Mouse (Mus musculus) layer of hippocampus, adult 11-12 months (tissue): ENCODE measurements around the gene Ccdc141.
"Not testable (repeated sequence)": the region's sequence is repeated elsewhere in the genome, so short reads cannot be mapped to it uniquely, and the experiment has no call there.

Experiments
- DNase-seq: peaks from one replicate; pipeline ENCODE4 v3.0.0; 2022; ENCODE audit warnings: low spot score

The Ccdc141 gene

DNA sequence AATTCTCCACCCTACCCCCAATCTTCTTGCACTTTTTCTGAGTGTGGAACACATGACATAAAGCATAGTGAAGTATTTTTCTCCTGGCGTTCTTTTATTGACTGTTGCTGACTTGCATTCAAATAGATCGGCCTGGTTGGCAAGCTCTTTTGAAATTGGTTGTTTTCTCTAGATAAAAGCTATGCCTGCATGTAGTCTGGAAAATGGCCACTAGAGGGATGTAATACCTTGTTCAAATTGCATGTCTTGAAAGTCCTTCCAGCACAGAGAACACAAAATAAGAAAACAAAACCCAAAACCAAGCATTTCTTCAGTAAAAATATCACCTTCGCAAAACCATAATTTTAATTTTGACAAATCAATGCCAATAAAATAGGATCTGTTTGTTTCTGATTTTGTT, 108.6 kb downstream of the Ccdc141 start:
- peak; percentile 73 for DNase-seq

DNA sequence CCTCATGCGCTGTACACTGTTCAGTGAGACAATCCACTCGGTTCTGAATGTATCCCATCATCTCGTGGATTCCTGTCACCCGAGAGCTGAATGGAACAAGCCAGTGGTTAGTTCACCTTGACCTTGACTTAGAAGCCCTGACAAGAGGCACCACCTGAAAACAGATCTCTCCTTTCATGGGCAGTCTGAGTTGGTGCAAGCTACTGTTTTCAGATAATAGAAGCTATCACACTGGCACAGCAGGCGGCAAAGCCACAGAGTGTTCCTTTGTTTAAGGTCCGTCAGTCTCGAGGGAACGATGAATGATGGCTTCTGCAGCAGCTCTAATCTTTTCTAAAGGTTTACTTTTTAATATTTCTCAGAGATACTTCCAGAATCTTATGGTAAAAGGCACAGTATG, 110.8 kb downstream of the Ccdc141 start:
- DNase-seq = no peak

DNA sequence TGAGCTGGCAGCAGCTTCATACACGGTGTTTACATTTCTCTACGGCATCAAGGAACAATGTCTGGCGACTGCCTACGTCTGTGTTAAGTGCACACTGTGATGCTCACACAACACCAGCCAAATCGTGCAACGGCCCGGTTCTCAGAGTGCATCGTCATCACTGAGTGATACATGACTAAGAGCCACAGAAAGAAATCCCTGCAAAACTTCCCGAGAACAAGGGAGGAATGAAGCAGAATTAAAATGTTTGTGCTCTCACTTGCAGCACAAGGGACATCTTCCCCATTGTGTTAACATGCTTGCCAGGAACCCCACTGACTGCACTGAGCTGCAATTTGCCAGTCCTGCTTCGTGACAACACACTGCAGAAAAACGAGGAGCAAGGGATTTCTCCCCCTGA, 114.1 kb downstream of the Ccdc141 start:
- no peak for DNase-seq

DNA sequence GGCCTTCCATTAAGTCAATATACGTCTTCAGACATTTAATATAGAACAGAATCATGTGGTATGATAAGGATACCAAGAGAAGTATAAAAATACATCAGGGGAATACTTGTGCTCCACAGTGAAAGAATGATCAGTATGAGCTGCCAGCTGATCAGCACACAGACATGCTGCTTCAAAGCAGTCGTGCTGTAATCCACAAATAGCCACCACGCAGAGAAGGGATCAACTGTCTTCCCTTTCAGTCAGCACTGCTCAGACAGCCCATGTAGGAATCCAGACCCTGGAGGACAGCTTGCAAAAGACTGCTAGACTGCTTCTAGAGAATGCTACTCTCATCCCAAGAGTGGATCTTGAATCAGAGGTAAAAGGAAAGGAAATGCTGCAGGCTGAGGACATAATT, 127.5 kb downstream of the Ccdc141 start:
- no peak for DNase-seq

DNA sequence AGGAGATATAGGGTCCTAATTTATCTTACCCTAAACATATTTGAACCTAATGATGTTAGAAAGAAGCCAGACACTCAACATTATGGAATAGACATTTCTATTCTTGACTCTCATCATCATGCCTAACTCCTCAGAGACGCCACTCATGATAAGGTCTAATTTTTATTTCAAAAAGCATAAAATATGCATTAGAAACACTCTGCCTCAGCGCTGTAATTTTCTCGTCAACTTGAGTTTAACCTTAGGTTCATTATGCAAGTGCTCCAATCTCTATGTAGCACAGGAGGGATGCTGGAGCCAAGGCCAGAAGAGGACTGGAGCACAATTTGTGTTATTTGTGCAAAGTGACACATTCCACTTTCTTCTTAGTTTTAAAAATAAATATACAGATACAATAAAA, 130.8 kb downstream of the Ccdc141 start:
- no peak for DNase-seq

DNA sequence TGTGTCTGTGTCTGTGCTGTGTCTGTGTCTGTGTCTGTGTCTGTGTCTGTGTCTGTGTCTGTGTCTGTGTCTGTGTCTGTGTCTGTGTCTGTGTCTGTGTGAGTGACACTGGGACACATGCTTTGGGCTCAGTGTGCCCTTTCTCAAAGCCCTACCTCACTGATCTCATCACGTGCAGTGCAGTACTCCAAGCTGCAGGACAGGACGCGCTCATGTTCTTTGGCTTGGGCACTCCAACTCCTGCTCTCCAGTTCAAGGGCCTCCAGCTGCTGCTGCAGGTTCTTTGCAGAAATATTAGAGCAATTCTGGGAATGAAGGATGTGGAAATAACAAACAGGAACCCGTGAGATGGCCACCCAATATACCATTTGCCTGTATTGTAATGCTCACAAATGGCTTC, 131.2 kb downstream of the Ccdc141 start:
- no peak for DNase-seq

DNA sequence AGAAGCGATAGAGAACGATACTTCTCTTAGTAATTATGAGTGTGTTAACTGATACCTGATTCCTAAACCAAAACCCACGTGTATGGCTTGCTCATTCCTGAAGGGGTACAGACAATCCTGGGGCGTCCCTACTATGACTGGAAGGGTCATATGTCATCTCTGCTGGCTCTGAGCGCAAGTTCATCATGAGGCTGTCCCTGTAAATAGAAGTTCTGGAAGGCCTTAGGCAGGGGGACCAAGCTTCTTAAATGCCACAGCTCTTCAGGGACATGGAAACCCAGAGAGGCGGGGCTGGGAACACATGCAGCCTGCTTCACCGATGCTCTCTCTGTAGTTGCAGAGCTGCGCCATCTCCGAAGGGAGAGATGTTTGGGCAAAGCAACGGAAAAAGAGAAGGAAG, 133.2 kb downstream of the Ccdc141 start:
- DNase-seq = no peak

DNA sequence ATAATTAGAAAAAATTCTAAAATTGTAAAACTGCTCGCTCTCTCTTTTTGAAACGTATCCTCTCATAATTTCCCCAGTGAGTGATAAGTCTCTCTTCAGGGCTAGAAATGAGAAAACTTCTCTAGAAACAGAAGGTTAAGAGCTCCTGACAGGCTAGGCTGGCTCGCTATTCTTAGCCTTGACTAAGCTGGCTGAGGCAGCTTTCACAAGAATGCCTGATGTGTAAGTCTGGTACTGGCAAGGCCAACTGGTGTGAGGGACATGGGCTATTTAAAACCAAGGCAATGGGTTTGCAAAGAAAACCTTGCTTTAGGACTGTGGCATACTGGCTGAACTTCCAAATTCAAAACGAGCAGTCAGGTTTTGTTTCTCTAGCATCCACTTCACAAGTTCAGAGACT, 136.3 kb downstream of the Ccdc141 start:
- DNase-seq = no peak

DNA sequence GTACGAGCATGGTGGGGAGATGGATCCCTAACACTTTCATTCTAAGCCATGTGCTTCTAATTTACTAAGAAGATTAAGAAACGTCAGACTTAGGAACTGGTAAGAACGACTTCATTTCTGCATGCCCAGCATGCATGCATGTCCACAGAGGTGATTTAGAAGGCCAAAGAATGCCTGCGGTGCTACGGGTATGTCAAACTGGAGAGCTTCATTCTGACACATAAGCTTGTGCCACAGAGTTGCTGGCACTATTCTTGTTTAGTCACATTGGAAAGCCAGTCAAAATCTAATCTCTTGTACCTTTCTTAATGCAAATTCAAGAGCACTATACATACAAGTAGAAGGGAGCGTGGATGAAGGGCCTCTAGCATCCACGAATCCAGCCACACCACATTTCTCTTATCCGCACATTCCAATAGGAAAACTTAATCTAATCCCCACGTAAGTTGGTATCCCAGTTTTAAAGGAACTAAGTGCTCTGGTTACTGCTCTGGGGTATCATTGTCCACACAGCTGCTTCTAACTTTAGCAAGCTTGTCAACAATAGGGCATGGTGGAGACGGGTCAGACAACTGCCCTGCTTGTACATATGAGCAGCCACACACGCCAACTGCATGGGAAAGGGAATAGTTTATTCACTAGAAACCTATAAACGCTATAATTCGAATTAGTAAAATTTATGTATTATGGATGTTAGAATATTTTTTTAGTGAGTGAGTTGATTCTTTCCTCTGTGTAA, 136.9 kb downstream of the Ccdc141 start:
- no peak for DNase-seq

DNA sequence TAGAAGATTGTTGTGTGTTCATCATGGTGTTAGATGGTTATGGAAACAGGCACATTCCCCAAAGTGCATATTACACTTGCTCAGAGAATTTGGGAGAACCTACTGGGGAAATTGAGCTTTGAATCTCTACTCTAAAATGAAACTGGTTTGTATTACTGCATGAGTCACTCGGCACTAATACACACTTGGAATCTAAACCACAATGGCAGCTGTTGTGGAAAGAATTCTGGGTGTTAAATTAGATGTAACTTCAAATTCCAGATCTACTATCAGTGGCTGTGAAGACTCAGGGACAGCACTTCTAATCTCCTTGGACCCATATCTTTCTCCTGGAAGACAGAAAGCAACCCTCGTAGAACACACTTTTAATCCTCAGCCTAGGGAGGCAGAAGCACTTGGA, 149.8 kb downstream of the Ccdc141 start:
- DNase-seq = no peak

DNA sequence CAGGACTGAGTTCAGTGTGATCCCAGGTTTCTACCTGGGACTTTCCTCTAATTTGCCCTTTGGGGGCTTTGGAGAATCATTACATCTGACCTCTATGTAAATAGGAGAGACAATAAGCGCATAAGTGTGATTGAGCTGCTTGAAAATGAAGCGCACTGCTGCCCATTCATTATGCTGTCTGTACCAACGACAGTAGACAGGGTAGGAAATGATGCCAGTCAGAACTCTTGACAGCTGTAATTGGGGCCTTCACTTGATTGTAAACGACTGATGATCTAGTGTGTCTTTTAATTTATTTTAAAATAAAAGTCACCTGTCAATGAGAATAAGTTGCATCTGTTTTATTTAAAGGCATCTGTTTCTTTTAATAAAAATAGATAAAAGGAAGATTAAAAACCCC, 152.7 kb downstream of the Ccdc141 start:
- DNase-seq = no peak

DNA sequence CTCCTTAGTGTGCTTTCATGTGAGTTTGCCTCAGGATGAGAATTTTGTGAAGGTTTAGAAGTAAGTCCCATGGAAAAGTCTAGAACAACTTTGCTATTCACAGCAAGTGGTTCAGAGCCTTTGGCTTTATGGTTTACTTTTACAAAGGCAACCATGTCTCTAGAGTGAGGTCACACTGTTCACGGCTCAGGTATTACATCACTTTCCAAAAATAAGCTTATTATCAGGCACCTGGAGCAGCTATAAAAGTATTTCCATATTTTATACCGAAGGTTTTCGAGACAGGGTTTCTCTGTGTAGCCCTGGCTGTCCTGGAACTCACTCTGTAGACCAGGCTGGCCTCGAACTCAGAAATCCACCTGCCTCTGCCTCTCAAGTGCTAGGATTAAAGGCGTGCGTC, 157.0 kb downstream of the Ccdc141 start:
- not testable (repeated sequence) for DNase-seq

DNA sequence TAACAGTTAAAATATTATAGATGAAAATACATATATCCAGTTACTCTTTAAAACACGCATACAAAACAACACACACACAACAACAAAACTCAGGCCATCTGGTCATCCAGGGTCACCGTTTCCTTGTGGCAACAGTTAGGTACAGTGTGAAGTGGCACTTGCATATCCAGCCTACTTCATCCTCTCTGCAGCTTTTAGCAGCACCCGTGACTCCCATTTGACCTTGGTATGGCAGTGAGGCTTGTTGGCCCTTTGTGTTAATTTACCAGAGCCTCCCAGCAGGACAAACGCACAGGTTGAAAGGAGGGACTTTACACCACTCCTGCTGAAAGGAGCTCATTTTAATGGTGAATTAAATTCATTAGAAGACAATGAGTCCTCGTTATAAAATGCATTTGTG, 158.5 kb downstream of the Ccdc141 start:
- DNase-seq = no peak

DNA sequence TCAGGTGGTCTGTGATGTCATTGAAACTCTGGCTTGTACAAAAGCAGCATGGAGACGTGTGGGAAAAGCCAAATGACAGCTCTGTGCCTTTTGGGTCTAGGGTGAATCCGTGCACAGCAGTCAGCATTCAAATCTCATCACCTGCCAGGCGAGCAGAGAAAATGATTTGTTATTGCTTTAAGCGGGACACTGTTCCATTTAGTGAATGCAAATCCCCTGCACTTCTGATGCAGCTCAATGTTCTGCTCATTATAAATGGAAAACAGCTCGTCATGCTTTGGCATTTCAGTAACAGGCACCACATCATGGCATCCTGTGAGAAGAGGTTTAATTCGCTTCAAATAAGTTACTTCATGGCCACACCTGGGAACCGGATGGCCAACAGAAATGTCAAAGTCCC, 163.4 kb downstream of the Ccdc141 start:
- DNase-seq = no peak

DNA sequence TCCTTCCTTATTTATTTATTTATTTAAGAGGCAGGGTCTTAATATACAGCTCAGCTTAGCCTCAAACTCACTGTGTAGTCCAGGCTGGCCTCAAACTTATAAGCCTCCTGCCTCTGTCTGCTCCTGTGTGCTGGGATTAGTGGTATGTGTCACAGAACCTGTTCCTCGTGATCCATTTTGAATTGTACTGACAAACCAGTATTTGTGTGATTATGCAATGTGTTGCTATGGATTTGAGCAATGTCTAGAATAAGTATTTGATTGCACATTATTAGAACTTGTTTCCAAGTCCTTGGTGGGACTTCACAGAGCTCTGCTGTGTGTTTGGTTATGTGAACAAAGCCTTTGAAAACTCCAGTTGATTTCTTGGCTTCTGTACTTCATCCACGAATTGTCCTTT, 167.3 kb downstream of the Ccdc141 start:
- no peak for DNase-seq

DNA sequence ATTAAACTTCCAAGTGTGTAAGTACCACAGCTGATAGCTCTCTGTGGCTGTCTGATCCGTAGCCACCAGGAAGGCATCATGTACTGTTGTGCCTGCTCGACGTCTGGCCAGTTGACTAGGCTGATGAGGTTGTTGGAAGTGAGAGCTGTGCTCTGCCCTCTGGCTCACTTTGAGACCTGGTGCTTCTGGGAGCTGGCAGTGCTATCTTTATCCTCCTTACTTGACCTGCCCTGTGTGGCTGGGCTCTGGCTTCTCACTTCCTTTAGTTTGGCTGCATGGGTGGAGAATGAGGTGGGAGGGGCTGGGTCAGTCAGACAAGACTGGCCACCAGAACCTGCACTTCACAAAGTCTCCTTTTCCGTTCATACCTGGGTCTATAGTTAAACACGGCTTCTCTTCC, 172.1 kb downstream of the Ccdc141 start:
- no peak for DNase-seq

DNA sequence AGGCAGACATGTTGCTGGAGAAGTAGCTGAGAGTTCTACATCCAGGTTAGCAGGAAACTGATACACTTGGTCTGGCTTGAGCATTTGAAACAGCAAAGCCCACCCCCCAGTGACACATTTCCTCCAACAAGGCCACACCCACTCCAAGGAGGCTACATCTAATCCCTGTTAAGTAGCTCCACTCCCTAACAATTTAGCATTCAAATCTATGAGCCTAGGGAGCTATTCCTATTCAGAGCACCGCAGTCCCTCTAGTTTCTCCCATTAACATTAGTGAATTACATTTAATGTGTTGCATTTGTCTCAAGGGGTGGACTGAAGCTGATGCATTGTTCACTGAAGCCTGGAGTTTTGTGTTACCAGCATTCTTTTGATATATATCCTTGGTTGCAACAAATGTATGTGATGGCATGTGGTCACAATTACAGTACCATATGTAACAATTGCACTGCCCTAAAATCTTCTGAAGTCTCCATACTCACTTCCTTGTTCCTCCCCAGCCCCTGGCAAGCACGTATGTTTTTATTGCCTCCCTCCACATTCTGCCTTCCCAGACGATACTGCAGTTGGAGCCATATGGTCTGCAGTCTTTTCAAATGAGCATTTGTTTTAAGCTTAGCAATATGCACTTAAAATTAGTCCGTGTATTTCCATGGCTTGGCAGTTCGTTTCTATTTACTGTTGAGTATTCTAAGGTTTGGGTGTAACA, 177.8 kb downstream of the Ccdc141 start:
- DNase-seq = peak; percentile 57

DNA sequence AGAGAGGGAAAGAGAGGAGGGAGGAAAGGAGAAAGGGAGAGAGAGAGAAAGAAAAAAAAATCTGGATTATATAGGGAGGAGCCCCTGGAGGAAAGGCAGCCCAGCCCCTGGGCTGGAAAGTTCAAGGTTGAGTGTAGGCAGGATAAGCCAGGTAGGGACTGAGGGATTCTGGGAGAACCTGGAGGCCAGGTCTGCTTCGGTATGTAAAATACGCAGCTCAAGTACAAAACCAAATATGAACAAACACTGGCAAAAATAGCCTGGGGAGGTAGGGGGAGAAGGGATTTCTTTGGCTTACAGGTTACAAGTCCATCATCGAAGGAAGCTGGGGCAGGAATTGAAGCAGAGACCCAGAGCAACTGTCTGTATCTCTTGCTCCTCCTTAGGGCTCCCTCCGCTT, 183.1 kb downstream of the Ccdc141 start:
- no peak for DNase-seq

DNA sequence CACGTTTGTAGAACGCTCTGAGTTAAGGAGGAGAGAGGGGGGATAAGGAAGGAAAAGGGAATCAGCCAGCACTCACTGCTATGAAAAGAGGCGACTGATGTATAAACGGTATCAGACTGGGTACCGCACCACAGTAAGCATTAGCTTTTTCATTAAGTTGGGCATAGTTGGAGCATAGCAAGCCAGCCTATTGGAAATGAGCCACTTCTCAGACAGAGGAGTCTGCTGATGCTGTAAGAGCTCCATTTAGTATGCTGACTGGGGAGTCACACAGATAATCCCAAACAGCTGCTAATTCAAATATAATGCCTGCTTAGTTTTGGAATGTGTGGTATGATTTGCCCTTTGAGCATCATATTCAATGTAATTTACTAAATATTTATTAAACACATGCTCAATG, 186.1 kb downstream of the Ccdc141 start:
- DNase-seq = no peak

DNA sequence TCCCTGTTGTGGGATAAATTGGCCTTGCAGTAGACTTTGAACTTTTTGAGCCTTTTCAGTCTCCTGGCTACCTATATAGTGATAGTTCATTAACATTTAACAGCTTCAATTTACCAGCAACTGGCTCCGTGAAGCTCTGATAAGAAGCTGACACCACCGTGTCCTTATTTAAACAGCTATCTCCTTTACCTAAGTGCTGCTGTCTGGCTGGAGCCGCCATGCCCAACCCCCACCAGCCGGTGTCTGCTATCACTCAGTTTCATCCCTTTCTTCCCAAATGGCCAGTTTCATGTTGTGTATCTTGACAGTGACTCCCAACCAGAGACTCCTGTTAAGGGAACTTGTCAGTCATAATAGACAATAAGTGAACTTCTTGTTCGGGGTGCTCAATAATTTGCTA, 186.8 kb downstream of the Ccdc141 start:
- DNase-seq = no peak

DNA sequence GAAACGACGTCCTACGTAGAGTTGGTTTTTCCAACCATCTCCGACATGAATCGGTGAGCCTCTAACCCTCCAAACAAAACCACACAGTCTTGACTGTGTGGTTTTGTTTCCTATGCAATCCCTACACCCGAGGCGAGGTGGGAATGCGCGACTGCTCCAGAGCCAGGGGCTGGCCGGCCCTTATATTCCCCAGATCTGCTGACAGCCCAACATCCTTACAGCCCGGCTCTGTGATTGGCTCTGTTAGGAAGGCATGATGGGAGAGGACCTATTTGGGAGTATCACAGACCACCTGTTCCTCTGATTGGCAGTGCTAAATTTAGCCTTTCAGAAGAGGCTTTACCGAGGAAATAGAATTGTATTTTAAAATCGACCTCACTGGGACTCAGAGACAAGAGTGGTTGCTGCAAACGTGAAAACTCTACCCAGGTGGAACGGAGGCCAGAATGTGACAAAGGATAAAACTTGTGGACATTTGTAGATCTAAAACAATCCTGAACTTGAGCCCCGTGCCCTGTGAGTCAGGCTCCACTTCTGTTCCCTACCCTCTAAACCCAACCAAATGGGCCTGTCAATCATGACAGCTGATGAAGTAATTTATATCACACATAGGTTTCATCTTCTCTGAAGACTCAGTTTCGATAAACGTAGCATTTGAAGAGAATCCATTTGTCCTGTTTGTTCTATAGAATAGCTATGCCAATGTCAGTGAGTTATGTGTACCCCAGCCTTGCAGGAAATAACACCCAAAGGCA, 187.9 kb downstream of the Ccdc141 start, which contains the start of gene Ttn:
Ttn (minus strand) TSS at position 157 of the 755 bp plus-strand sequence.
- no peak for DNase-seq

DNA sequence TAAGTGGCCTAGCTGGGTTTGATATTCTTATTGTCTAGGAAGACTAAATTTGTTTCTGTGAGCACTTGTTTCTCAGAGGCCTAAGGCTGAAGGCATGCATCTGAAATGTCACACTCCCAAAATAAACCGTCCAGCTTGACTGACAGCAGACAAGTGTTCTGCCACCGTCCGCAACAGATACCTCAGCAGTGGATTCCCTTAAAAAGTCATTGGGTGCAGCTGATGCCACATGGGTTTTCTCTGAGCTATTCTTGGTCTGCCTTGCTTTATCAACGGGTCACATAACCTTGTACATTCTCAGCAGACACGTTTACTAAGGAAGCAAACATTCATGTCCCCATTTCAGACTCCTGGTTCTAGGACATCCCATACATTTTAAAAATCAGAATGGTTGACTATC, 188.7 kb downstream of the Ccdc141 start:
- DNase-seq = no peak

DNA sequence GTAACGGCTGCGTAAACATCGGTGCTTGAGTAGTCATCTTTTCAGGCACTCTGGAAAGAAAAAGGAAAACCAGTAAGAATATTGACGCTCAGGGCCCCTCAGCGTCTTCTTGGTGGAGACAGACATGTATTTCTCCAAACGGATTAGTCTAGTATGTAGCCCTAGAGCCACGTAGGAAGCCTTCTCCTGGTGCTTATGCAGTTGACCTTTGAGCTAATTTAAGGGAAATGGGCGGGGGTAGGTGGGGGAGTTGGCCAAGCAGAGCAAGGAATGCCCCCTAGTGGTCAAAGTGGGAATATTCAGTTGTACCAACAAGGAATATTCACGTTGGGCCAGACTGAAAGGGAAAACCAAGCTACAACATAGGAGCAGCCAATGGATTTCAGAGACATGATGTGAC, 190.3 kb downstream of the Ccdc141 start:
- peak; percentile 25 for DNase-seq
